Mouse (Mus musculus) mouse trophoblast stem cell (cell line): ENCODE results near the gene Pdpk1.
"Not testable (repeated sequence)": the region's sequence is repeated elsewhere in the genome, so short reads cannot be mapped to it uniquely, and the experiment has no call there.

Experiments used
- in situ Hi-C, 2 experiments: fragments of 300-500 bp; cut with MseI, MboI; formaldehyde crosslinking; loops; 2 replicates in 1 of 2; 3 replicates in 1 of 2; pipeline ENCODE4 v1.15.1; 2025

The Pdpk1 gene

GRCm38 (mm10) chr17:24163176-24163962 lies 12.6 kb upstream of the Pdpk1 start, which contains the start of gene Amdhd2:
Gene Amdhd2, minus strand, starts transcription at chr17:24163766.
- in situ Hi-C loops, result no loop called here

GRCm38 (mm10) chr17:24162584-24163175 lies 12.0 kb upstream of the Pdpk1 start:
- in situ Hi-C loops, result no loop called here

DNA sequence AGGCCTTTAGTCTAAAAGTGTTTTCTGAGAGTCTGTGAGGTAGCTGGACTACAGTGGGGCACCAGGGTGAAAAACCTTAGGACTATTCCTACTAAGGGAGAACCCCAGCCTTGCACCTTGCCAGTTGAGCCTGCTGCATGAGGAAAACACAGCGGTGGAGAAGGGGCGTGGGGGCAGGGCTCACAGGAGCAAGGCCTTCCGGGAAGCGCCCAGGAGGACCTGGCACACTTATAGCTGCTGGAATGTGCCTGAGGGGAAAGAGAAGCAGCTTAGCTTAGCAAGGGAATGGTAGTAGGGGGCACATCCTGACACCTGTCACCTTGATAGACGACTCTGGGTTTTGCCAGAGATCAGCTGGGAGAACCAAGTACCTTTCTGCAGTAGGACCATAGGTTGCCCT lies 10.7 kb upstream of the Pdpk1 start:
- in situ Hi-C loops, result no loop called here

GRCm38 (mm10) chr17:24157526-24157925 lies 6.8 kb upstream of the Pdpk1 start:
- in situ Hi-C loops, result no loop called here

DNA sequence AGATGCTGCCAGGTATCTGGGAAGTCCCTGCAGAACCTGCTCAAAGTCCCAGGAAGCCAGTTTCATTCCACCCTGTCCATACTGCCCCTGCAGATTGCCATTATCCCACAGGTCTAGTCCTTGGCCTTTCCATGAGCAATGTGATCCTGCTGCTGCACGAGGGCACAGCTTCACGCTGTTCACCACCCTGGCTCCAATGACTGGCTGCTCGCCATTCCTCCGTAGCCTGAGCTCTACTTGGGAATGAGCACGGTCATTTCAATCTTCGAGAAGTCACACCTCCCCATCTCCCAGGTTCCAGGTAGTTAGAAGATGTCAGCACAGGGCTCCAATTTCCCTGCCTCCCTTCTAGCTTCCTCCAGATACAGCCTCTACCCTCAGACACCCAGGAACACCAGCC lies 6.4 kb upstream of the Pdpk1 start:
- in situ Hi-C loops, result no loop called here

DNA sequence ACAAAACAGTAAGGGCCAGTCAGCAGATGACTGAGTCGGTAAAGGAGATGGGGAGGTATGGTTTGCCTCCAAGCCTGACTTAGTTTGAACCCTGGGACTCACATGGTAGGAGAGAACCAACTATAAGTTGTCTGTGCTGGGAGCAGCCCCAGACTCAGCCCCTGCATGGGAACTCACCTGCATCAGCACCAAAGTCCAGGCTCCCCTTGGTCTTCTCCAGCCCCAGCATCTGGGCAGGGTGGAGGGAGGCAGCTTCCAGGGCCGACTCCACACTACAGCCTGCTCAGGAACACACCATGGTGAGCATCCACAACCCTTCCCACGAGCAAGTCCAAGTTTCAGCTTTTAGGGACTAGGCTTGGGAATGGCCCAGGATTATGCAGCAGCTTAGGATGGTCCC lies 5.7 kb upstream of the Pdpk1 start:
- in situ Hi-C loops, result no loop called here

DNA sequence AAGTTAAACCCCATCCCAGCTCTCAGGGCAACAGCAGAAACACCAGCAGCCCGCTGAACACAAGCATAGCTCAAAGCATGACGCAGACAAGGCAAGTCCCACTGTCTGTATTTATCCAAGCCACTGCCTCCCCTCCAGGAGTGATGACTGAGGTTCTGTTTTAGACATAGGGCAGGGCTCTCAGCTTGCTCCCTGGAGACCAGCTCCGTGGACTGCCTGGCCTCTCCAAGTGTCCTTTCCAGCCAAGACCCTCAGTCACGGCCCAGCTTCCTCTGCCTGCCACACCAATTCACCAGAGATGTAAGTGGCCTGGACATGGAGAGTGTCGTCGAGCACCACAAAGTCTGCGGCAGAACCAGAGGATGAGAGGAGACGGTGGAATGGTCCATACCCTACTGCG lies 5.0 kb upstream of the Pdpk1 start:
- in situ Hi-C loops, result no loop called here

DNA sequence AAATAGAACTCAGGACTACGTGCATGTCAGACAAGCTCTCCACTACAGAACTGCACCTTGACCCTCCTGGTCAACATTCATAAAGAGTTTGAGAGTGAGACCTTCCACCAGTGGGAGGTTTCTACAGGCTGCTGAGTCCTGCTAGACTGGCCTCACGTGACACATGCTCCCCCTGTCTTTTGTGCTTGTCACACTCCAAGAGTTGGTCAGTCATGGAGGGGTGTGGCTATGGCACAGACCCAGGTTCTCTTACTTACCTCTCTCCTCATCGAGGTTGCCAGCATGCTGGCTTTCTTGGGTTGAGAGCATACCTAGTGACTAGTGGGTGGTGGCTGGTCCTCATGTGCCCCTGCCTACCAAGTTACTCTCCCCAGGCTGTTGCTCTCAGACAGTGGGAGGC lies 3.7 kb upstream of the Pdpk1 start:
- in situ Hi-C loops, result no loop called here

GRCm38 (mm10) chr17:24151890-24152563 lies 1.3 kb upstream of the Pdpk1 start:
- in situ Hi-C loops, result no loop called here

DNA sequence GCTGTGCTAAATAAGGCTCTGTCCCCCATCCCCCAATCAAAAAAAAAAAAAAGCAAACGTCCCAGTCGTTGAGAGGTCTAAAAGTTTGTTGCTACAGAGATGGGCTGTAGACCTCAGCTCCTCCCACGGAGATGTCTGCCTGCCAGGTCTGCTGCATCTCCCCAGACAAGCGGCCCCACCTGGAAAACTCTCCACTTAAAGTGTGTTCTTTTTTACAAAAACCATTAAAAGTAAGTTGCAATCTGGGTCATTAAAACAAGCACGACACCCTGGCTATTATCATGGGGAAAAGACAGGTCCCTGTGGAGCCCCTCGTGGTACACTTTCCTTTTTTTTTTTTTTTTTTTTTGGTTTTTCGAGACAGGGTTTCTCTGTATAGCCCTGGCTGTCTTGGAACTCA lies 658 bp upstream of the Pdpk1 start:
- in situ Hi-C loops, result no loop called here

- in situ Hi-C loops, result no loop called here
Measured at GRCm38 (mm10) chr17:24149421-24149820, 1.3 kb downstream of the Pdpk1 start.

- in situ Hi-C loops, result no loop called here
Measured at GRCm38 (mm10) chr17:24142897-24143296, 7.8 kb downstream of the Pdpk1 start.

DNA sequence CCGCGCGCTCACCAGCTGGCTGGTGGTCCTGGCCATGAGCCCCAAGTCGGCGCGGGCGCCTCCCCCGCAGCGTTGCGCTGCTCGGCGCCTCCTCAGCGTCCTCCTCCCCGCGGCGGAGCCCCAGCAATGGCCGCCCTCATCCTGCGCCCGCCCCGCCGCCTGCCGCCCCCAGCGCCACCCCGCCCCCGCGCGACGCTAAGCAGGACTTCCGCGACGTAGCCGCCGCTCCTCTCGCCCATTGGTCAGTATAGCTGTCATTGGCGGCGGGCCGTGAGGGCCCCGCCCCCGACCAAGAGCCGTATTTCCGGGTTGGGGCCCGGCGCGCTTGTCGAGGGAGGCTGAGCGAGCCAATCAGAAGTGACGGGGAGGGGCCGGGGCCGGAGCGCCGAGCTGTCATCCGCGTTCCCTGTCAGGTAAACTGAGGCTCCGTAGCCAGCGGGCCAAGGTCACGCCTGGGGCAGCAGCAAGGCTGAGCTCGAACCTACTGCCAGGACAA lies 9.3 kb downstream of the Pdpk1 start:
- in situ Hi-C loops, result no loop called here

DNA sequence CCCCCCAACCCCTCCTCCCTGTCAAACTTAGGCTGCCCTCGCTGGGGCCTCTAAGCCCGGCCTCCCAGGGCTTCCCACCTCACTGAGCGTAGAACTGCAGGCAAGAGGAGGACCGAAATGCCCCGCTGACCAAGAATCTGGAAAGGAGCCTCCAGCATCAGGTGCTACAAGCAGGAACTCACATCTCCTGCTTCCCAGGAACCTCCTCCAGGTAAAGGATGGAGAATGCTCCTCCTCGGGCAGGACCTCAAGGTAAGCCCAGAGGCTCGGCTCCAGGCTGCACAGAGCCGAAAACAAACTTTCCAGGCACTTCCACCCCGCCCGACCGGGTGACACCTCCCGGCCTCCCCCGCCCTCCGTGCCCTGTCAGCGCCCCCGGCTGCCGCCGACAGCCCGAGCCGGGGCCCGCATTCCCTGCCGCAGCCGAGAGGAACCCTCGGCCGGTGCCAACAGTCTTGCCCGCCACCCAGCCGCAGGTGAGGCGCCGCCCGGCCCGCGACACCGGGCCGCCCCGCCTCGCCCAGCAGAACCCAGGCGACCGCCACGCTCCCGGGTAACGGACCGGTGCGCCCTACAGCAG lies 9.8 kb downstream of the Pdpk1 start:
- in situ Hi-C loops, result no loop called here

DNA sequence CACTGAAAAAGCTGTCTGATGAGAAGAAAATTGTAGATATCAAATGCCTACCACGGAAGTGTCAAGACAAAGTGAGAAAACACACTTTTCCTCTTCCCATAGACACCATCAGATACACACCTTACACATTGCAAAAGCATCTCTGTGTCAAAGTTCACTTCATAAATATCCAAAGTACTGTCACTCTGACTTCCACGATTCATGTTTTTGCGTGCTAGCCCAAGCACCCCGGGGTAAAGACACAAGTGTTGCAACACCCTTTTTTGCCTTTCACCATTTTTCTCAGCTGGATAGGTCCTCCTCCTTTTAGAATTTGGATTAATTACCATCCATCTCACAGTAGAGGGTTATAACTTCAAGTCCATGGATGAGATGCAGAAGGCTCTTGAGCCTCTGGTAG lies 10.8 kb downstream of the Pdpk1 start:
- in situ Hi-C loops, result no loop called here

DNA sequence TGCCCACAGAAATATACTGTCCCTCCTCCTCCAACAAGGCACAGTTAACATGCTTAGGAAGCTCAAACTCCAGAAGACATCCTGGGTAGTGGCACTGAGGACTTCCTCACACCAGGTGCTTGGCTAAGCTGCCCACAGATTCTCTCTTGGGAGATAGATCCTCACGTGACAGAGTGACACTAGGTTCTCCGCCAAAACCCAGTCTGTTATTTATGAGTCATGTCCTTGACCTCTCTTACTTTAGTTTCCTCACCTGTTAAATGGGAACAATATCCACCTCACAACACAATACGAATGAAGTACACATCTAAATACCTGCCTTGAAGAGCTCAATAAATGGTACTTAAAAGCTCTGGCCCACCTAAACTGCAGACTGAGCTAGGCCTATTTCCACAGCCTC lies 11.5 kb downstream of the Pdpk1 start:
- in situ Hi-C loops, result no loop called here

DNA sequence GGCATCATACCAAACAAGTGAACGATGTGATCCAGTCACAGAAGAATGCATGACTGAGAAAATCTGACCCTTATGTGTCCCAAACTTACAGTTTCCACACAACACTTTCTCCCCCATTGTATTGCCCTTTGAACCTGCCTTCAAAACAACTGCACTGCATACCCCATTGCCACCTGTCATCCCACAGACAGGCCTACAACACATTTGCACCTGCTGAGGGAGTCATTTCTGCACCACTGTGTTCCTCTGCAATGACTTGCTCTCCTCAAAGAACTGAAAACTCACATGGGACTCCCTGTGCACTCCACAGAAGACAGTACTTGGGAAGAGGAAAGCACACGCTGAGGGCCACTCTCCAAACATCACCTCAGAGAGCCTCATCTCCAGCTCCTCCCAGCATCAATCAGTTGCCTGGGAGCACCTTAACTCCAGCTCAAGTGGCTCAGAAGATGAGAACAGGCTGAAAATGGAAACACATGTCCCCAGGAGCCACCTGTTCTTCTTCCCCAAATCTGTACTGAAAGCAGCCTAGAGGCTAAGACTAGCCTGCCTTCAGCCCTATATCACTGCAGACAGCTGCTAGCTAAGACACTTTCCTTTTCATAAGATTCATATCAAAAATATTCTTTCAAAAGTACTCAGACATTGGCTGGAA lies 13.4 kb downstream of the Pdpk1 start:
- in situ Hi-C loops, result no loop called here

GRCm38 (mm10) chr17:24134062-24134461 lies 16.7 kb downstream of the Pdpk1 start:
- in situ Hi-C loops, result no loop called here

DNA sequence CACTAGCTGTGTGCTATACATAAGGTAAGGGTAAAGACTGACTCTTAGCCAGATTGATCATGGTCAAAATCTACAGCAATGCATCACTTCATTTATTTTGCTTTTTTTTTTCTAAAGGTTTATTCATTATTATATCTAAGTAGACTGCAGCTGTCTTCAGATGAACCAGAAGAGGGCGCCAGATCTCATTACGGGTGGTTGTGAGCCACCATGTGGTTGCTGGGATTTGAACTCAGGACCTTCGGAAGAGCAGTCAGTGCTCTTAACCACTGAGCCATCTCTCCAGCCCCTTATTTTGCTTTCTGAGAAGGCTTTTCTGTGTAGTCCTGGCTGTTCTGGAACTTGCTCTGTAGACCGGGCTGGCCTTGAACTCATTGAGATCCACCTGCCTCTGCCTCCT lies 17.8 kb downstream of the Pdpk1 start:
- in situ Hi-C loops, result not testable (repeated sequence)

- in situ Hi-C loops, result no loop called here
Measured at GRCm38 (mm10) chr17:24131570-24131969, 19.2 kb downstream of the Pdpk1 start.

- in situ Hi-C loops, result not testable (repeated sequence)
Measured at GRCm38 (mm10) chr17:24129246-24129645, 21.5 kb downstream of the Pdpk1 start.

DNA sequence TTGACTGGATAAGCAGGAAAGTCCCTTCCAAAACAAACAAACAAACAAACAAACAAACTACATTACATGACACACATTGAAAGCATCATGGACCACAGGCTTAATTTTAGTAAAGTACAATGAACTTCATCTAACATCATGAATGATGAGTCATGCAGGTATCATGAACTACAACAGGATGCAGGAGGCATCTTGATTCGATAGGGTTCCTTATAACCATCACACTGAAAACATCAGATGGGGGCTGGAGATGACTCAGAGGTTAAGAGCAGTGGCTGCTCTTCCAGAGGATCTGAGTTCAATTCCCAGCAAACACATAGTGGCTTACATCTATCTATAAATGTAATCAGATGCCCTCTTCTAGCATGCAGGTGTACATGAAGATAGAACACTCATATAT lies 23.1 kb downstream of the Pdpk1 start:
- in situ Hi-C loops, result no loop called here
